Mouse (Mus musculus) gastrocnemius, adult 8-10 months (tissue): ENCODE data around the gene Hes2. TPM values are rescaled to one million over a fixed set of nuclear protein-coding genes. Genes with fewer than 3 reads are reported as not detected.

Experiments
- DNase-seq, 2 experiments: peaks; one replicate each; pipeline ENCODE4 v3.0.0; 2022; ENCODE audit warnings: low spot score in 2 of 2
- total RNA-seq, 4 experiments: library from RNA; stranded (reverse); gene quantifications; 2 replicates each; pipeline ENCODE4 v1.2.4; 2022

Hes2 gene
- total RNA-seq: not detected

GRCm38 (mm10) chr4:152158585-152159284 lies at the start of gene Hes2:
Hes2 (plus strand) TSS chr4:152158867.
- DNase-seq: no peak

GRCm38 (mm10) chr4:152109509-152109908 lies 49.2 kb upstream of the Hes2 start:
- no peak for DNase-seq

- DNase-seq: no peak
Observed at GRCm38 (mm10) chr4:152110689-152111088, 48.0 kb upstream of the Hes2 start.

DNA sequence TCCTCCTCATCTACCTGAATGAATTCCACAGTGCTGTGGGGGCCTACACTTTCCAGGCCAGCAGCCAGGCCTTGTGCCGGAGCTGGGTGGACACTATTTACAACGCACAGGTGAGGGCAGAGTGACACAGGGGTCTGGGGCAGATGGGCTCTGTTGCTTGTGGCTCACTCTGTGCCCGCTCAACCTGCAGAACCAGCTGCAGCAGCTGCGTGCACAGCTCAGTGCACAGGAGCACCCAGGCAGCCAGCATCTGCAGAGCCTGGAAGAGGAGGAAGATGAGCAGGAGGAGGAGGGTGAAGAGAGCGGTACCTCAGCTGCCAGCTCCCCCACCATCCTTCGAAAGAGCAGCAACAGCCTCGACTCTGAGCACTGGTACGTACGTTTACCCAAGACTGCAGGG lies 46.3 kb upstream of the Hes2 start:
- DNase-seq: no peak

GRCm38 (mm10) chr4:152114080-152114479 lies 44.6 kb upstream of the Hes2 start:
- no peak for DNase-seq

GRCm38 (mm10) chr4:152115921-152116612 lies 42.6 kb upstream of the Hes2 start, which contains the start of gene Tnfrsf25:
Tnfrsf25 (plus strand) TSS chr4:152115934.
- no peak for DNase-seq

- no peak for DNase-seq
Observed at GRCm38 (mm10) chr4:152117538-152117937, 41.1 kb upstream of the Hes2 start.

DNA sequence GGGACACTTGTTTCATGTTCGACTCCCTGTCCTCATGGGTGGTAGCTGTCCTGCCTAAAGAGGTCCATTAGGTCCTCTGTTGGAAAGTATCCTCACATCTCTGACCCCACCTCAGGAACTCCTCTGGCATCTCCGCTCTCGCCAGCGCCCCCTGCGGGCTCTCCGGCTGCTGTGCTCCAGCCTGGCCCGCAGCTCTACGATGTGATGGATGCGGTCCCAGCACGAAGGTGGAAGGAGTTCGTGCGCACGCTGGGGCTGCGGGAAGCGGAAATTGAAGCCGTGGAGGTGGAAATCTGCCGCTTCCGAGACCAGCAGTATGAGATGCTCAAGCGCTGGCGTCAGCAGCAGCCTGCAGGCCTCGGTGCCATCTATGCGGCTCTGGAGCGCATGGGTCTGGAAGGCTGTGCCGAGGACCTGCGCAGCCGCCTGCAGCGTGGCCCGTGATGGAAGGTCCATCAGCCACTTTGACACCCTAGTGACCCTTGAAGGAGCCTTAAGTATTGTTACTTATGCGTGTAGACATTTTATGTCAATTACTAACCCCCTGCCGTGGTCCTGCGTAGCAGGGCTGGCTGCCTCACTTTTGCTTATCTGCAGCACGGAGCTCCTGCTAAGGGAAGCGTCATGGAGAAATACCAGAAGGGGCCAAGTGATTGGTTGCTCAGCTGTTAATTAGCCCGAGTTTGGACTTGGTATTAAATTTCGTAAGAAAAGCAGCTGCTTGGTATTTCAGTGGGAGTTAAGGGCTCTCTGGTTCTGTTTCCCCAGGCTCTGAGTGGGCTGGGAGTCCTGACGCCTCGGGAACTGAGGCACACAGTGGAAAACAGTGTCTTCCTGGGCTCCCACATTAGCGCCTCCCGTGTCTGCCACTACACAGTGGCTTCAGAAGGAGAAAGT lies 39.0 kb upstream of the Hes2 start:
- no peak for DNase-seq

DNA sequence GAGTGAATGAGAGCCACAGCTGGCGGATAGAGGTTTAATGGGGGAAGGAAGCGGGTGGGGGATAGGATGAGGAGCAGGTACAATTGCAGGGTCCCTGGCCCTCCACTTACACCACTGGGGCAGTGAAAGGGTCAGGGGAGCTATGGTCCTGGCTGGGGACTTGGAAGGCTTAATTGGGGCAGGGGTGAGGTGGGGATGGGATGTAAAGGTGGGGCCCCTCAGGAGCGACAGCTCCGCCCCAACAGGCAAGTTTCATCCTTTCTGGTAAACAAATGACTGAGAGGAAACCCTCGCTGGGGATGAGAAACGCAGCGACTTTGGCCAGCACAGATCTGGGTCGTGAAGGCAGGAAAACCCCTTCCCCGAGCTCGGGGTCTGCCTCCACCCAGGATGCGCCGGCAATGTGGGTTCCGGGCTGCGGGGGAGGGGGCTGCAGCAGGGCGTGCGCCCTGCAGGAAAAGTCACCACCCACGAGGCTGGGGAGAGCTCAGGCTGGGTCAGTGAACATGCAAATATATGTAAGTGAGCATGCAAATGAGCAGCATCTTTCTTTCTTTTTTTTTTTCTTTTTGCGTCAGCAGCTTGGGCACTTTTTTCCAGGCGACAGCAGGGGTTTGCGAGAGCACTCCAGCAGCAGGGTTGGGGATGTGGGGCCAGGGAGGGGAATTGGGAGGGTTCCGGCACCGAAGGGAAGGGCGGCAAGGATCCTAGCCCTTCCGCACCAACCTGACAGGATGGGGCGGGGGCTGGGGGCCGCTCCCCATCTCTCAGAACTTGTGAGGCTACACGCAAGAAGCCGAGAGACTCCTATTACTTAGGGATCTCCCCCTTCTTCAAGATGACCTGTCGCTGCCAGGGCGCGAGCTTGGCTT lies 38.1 kb upstream of the Hes2 start:
- DNase-seq: no peak

DNA sequence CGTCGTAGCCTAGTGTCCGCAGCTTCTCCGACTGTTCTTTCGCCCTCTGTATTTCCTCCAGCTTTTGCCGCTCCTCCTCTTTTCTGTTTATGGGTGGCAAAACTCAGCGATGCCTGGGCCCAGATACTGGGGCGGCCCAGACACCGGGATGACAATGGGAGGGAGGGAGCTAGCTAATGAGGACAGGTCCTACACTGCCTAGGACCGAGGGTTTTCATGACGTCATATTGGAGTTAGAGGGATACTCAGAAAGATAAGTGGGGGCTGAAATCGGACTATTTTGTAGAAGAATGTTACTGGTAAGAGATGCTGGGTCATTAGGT lies 37.5 kb upstream of the Hes2 start:
- no peak for DNase-seq

- DNase-seq: no peak
Observed at GRCm38 (mm10) chr4:152124361-152124961, 34.2 kb upstream of the Hes2 start.

DNA sequence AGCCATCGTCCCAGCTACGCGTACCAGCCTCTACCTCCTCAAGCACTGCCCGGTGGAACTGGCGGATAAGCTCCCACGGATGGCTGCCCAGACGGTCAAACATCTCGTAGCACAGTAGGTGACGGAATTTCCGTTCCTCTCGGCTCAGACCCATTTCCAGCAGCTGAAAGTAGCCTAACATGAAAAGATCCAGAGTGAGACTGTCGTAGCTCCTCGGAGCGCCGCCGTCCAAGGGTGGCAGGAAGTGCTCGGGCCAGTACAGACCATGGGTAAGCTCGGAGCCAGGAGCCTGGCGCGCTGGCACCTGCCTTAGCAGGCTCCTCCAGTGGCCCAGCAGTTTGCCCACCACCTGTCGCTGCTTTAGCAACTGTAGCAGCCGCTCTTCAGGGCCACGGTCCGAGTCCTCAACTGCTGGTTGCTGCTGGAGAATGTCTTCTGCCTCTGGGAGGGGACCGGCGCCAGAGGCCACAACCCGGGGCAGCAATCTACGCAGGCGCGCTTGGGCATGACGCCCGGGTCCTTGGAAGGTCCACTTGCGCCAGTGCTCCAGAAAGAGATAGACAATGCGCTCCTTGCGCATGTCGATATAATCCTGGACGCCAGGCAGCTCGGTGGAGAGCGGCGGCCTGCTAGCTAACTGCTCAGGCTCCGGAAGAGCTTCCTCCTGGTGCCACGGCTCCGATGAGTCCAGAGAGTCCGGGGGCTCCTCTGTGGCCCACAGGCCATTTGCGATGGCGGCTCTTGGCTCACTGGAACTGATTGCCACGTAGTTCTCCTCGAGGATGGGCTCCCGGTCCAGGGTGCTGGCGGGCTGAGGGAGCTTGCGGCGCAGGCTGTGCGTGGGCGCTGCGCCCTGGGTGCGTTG lies 33.3 kb upstream of the Hes2 start:
- peak; percentile 41 to 55 for DNase-seq

DNA sequence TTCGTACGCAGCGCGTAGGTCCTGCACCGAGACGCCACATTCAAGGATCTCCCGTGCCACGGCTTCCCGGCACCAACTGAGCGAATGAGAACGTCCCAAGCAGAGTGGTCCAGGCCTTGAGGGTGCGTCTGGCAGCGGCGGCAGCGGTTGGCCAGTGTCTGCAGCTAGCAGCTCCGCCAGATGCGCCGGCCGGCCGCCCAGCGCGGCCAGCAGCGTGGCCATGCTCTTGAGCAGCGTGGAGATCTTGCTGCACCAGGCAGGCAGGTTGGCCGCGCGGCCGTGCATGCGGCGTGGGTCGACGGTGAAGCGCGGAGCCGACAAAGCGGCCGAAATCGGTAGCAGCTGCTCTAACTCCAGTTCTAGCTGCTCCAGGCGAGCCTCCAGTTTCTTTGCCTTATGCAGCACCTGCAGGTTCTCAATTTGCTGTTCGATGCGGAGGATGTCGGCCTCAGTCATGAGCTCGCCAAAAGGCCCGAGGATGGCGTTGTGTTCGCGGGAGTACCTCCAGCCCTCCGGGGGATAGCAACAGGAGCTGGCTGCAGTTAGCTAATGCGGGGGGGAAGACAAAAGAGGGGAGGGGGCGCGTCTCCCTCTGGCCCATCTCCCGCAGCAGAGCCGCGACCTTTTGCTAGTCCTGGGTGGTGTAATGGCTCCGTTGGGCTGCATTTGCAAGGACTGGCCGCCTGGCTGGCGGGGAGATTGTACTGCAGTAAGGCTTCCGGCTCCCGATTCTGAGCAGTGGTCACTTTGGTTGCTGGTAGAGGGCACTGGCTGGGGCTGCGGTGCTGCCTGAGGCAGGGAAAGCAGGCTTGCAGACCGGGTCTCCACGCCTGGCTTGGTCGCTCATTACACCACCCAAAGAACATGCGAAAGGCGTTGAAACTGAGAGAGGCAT lies 32.4 kb upstream of the Hes2 start:
- no peak for DNase-seq

GRCm38 (mm10) chr4:152127884-152128283 lies 30.8 kb upstream of the Hes2 start:
- DNase-seq: no peak

DNA sequence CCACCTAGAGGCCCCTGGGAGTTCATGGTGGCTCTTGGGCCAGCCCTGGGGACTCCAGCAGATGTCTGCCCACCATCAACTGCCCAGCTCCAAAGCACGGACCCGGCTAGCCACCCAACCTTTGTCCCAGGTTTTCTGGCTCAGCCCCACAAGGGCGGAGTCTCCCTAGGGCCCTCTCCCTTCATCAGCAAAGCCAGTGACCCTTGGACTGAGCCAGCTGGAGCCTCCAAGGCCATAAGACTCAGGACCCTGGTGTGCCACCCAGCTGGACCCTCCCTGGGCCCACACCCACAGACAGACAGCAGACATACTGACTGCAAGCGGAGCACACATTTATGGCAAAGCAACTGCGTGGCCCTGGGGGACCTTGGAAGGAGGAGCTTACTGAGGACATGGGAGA lies 29.9 kb upstream of the Hes2 start:
- no peak for DNase-seq

DNA sequence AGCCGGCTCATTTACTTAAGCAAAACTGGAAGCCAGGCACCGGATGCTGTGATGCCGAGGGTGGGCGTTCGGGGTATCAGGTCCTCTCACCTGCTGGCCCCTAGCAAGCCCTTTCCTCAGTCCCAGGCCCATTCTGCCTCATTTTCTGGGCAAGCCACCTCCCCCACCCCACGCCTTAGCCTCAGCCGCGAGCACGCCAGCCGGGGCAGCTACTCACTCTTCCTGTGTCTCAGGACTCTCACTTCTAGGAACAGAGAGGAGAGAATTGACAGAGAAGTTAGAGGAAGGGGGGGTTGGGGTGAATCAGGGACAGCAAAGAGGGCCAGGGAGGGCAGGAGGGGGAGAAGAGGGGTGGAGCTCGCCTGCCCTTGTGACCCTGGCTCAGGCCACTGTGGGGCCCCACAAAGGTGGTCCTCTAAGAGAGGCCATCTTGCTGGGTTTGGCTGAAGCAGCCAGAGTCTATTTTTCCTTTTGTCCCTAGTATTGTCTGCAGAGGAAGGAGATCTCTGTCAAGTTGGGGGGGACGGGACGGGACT lies 29.2 kb upstream of the Hes2 start:
- DNase-seq: no peak

DNA sequence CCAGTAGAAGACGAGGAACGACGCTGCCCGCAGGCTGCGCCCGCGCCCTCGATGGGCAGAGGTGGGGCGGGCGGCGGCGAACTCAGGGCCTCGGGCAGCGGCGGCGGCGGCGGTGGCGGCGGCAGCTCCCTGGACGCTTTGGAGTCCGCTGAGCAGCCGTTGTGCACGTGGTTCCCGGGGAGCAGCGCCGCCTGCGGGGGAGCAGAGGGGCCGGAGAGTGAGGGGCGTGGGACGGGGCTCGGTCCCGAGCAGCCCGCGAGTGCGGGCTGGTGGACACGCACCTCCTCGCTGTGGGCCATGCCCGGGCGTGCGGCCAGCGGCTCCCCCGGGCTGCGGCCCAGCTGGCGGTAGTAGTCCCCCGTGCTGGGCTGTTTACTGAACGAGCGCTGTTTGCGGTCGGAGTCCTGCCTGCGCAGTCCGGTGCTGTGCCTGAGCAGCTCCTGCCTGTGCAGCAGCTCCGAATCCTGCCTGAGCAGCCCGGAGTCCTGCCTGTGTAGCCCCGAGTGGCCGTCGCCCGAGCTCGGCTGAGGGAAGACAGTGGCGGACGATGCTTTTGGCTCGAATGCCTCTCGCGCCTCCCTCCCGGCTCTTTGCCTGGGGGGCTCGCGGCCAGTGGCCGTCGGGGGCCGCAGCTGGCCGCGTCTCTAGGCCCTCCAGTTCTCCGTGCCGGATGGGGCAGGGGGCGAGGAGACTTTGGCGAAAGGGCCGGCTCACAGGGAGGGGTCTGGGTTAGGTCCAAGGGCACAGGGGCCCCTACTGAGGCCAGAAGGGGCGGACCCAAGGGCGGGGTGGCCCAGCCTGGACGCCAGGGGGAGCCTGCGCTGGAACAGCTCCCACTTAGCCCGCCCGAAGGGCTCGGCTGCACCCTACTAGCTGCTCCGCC lies 27.7 kb upstream of the Hes2 start:
- peak; percentile 31 to 61 for DNase-seq
